ENCODE assay signal across 7 mouse cellular contexts in the genomic region with DNA sequence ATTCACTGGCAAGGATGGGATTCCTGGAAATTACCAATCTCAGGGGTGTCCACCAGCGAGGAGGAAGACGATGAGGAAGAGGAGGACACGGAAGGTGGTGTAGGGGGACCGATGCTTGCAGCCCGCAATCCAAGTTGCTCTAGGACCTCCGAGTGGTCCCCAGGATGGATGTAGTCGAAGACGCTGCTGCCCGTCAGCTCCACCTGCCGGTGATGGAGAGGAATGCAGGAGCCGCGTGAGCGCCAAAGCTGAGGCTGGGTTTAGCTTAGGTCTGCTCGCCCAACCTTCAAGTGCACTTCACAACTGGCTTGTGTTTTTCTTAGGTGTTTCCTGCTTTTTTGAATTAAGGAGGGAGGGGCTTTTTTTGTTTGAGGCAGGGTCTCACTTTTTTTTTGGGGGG. TPM values are rescaled to one million over a fixed set of nuclear protein-coding genes. Genes with fewer than 3 reads are reported as not detected.
A peak's percentile ranks its signal among the peaks of the same experiment; 100 is the strongest.
DNase-seq lines count a peak whose midpoint lies in the region; ATAC-seq lines count a peak whose summit lies in the region.

No protein-coding gene starts in this region.

- peak; percentile 75 for ATAC-seq in inflammation-experienced regulatory T-cells, adult 6 months

- H3K4me1 ChIP-seq in limb, embryonic 10.5 days = peaks cover 8% of the 10 kb centered on the region

- H3K9me3 ChIP-seq in limb, embryonic 10.5 days (replicated peaks) = no peaks in the 10 kb centered on the region

- no peak overlapping the region for H3K4me3 ChIP-seq in limb, embryonic 10.5 days

- H3K27ac ChIP-seq in limb, embryonic 10.5 days = no peak overlapping the region

- peaks cover 26% of the 10 kb centered on the region for H3K27me3 ChIP-seq in limb, embryonic 10.5 days (ENCODE audit: low read depth, poor library complexity, severe bottlenecking)

- WGBS in limb, embryonic 10.5 days = 4% methylated on average over 14 of the region's 14 CpGs

- peaks cover 3% of the 10 kb centered on the region; the same call in 1 of the 2 replicates for H3K36me3 ChIP-seq in limb, embryonic 10.5 days

- DNase-seq in T-cell, adult 2 months (ENCODE audit: low spot score) = peak; percentile 74
- DNase-seq in cerebellum, adult 8-10 months = peak; percentile 80
- DNase-seq in frontal cortex, postnatal 14 days (ENCODE audit: low spot score in 2 of 2) = peak; percentile 47 to 82
- DNase-seq in limb, embryonic 10.5 days (ENCODE audit: low spot score) = peak; percentile 91
- peak; percentile 27 to 52 for DNase-seq in monocyte, adult 2 months (ENCODE audit: low read depth in 1 of 2, low spot score in 2 of 2)
- DNase-seq in spleen, postnatal 10 days (ENCODE audit: low spot score in 2 of 2) = peak; percentile 80 to 89

RNA-seq across cellular contexts. Expression of gene Tmem160, which starts 10.6 kb away (rescaled TPM):
- polyA plus RNA-seq in inflammation-experienced regulatory T-cells, adult 6 months (2017; shearing (Covaris generic)) = 1 to 10 TPM; 5.3 to 7.7 (median 7.6) TPM
- 74.8 and 86.2 TPM in 2 replicates for polyA plus RNA-seq in limb, embryonic 10.5 days (2016; fragmentation: Nextera tagmentation; extraction: Ambion mirVana)

RNA-seq across cellular contexts. Expression of gene Npas1, which starts 14.3 kb away (rescaled TPM):
- under 1 TPM in 2 of 3 experiments, not detected in 1; 0.18 to 0.24 TPM for polyA plus RNA-seq in inflammation-experienced regulatory T-cells, adult 6 months (2017; shearing (Covaris generic))
- polyA plus RNA-seq in limb, embryonic 10.5 days (2016; fragmentation: Nextera tagmentation; extraction: Ambion mirVana) = 0.60 and 0.69 TPM in 2 replicates

Comparison
In these comparisons a context has a peak if more than half of its experiments do, and no peak if none do; other contexts are left out.
1. DNase-seq: peak in every context shown above with its lines; median percentile 91 in limb, embryonic 10.5 days; 84 in spleen, postnatal 10 days; 80 in cerebellum, adult 8-10 months; 74 in T-cell, adult 2 months; 64 in frontal cortex, postnatal 14 days; 40 in monocyte, adult 2 months.